Mouse (Mus musculus) layer of hippocampus, adult 2 months (tissue): Measurements from ENCODE around the gene Slc27a4. TPM values are rescaled to one million over a fixed set of nuclear protein-coding genes. Genes with fewer than 3 reads are reported as not detected.
A peak's percentile ranks its signal among the peaks of the same experiment; 100 is the strongest.

Experiments used
- DNase-seq, 2 experiments: peaks; one replicate each; pipeline ENCODE4 v3.0.0; 2022; ENCODE audit warnings: low spot score in 2 of 2
- H3K27ac ChIP-seq: fragments of 200-600 bp; 2 replicates; pipeline ENCODE4 v1.8.1; 2022
- H3K4me3 ChIP-seq: fragments of 200-600 bp; 2 replicates; pipeline ENCODE4 v1.8.1; 2022; ENCODE audit warnings: mild to moderate bottlenecking
- CTCF ChIP-seq: fragments of 200-600 bp; conservative IDR thresholded peaks from 2 replicates; pipeline ENCODE4 v1.8.1; 2022; ENCODE audit warnings: antibody characterized with exemption, mild to moderate bottlenecking, moderate library complexity
- total RNA-seq, 2 experiments: library from RNA; stranded (reverse); gene quantifications; 2 replicates each; pipeline ENCODE4 v1.2.3; 2021

The Slc27a4 gene
- total RNA-seq, 2 experiments from 2014 or later = 65.4 to 67.3 TPM

DNA sequence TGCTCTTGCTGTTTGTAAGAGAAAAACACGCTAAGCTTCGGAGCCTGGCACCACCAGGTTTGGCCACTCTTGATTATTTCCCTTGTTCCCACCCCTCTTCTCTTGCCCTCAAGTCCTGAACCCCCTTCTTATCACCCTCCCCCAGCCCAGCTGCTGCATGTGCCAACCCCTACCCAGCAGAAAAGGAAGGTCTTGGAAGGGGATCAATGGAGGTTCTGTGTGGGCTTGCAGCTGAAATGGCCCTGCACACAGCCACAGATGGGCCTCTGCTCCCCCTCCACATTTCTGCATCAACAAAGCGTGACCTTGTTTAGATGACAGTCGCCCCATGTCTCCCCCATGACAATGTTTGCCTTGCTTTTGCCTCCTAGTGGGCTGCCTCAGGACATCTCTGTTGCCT lies 28.7 kb downstream of the Slc27a4 start:
- DNase-seq = peak in 1 of 2 experiments; percentile 69
- Histone ChIP-seq H3K27ac (peak overlapping the region; percentile 85), H3K4me3 (no peak overlapping the region)
- TF ChIP-seq CTCF = peak; percentile 28

DNA sequence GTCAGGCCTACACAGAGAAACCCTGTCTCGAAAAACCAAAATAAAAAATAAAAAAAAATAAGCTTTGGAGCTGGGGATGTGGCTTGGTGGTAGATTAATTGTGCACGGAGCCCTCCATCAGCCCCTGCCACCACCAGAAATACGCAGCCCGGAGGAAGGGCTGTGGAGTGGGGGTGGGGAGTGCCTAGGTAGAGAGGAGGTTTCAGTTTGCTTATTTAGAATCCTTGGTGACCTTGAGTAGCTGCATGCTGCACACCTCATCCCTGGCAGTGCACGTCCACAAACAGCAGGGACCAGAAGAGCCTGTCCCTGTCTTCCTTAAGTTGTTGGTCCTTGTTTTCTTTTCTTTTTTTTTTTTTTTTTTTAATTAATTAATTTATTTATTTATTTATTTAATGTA lies 31.4 kb downstream of the Slc27a4 start:
- DNase-seq = no peak
- no peak for TF ChIP-seq CTCF
- peak overlapping the region; percentile 85; the same call in 1 of the 2 replicates for H3K27ac ChIP-seq
- no peak overlapping the region for H3K4me3 ChIP-seq

DNA sequence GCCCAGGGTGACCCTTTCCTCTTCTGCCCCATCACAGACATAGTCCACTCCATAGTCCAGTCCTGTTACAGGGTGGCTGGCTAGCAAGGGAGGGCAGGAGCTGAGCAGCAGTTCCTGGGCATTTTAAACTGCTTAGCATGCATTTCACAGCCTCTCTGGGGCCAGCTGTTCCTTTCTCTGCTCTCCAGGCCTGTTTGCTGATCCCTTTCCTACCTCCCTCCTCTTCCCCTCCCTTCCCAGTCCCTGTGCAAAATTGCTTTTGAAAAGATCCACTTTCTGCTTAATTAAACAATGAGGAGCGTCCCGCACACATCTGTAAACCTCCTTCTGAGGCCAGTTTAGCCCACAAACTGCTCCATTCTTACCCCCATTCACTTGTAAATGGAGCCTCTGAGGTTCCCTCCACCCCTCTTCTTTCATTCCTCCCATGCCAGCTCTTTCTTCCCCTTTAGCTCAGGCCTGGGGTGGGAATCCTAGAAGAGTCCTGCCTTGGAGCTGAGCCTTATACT lies 33.0 kb downstream of the Slc27a4 start:
- no peak for TF ChIP-seq CTCF
- Histone ChIP-seq H3K27ac (peak overlapping the region; percentile 81), H3K4me3 (no peak overlapping the region)
- no peak for DNase-seq

DNA sequence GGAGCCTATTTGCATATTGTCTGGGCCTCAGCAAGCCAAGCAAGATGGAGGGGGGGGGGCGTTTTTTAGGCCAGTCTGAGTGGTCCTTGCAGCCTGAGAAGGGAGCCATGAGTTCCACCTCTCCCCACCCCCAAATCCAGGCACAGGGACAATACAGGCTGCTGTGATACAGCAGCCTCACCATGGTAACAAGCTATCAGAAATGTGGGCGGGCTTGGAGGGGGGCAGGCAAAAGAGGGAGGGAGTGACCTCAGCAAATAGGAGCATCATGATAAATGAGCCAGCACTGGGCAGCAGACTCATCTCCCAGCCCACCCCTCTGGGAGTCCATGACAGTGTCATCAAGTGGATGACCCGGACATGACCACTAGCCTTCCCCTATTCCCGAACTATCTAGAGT lies 37.0 kb downstream of the Slc27a4 start:
- H3K4me3 ChIP-seq = no peak overlapping the region
- no peak for TF ChIP-seq CTCF
- no peak for DNase-seq
- H3K27ac ChIP-seq = peak overlapping the region; percentile 73

DNA sequence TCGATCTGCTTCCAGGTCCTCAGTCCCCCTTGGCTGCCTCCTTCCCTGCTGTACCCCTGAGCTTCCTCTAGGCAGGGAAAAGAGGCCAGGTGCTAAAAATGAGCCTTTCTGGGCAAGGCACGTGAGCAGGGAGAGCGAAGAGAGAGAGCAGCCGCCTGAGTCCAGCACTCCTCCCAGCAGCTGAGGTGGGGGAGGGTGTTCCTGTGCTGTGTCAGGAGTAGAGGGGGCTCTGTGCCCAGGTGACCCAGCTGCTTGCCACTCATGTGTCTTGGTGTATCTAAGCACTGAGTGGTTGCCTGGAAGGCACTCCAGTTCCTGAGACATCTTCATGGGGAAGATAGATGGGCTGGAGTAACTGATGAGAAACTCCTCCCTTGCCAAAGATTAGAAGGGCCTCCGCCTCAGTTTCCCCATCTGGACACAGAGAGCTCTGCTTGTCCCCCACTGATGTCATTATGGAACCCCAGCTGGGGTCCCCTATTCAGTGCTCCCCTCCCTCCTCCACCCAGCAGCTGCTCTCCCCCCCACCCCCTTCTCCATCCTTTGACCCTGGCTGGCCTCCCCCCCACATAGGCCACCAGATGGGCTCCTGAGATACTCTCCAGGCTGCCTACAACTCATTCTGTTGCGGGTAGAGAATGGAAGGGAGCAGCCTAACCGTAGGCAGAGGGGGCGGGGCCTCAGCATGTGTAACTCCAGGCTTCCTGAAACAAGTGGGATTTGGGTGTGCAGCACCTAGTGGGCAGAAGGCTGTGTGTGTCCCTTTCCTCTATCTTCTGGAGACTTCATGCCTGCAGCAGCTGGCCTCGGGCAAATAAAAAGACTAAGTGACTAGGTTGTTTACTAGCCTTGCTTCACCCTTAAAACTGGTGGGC lies 41.0 kb downstream of the Slc27a4 start:
- Histone ChIP-seq H3K27ac (peak overlapping the region; percentile 89), H3K4me3 (no peak overlapping the region)
- TF ChIP-seq CTCF = peak; percentile 43
- DNase-seq = peak; percentile 46 to 53

DNA sequence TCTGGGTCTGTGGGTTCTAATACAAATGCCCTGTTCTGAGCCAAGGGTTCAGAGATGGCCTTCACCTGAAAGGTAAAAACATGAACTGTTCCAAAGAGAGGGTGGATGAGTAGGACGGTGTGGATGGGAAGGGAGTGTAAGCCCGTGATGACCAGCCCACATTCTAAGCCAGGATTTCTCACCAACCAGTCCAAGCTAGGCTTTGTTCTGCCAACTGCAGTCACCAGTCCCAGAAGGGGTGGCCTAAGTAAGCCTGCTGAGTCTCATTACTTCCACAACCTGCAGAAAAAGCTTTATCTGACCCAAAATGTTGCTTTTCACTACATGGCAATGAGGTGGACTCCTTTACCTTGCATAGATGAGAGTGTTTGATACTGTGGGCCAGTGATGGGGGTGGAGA lies 41.7 kb downstream of the Slc27a4 start:
- DNase-seq = no peak
- H3K4me3 ChIP-seq = peak overlapping the region; percentile 48; the same call in 1 of the 2 replicates
- no peak for TF ChIP-seq CTCF
- peak overlapping the region; percentile 89 for H3K27ac ChIP-seq

DNA sequence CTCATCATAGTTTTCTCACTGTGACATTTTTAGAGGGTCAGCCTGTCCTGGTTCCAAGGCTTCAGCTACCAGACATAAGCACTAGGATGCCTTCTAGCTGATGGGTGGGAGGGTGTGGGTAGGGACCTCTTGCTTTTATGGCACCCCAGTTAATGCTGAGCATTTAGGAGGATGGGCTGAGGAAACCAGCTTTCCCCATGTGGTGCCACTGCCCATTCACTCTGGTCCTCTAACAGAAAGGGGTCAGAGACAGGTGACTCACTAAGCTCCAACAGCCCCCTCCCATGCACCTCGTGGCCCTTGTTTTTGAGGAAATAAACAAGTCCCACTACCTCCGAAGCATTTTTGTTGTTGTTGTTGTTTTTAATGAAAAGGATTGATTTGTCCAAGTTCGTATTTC lies 42.2 kb downstream of the Slc27a4 start:
- H3K4me3 ChIP-seq = peak overlapping the region; percentile 48; the same call in 1 of the 2 replicates
- no peak for DNase-seq
- TF ChIP-seq CTCF = no peak
- peak overlapping the region; percentile 89 for H3K27ac ChIP-seq

DNA sequence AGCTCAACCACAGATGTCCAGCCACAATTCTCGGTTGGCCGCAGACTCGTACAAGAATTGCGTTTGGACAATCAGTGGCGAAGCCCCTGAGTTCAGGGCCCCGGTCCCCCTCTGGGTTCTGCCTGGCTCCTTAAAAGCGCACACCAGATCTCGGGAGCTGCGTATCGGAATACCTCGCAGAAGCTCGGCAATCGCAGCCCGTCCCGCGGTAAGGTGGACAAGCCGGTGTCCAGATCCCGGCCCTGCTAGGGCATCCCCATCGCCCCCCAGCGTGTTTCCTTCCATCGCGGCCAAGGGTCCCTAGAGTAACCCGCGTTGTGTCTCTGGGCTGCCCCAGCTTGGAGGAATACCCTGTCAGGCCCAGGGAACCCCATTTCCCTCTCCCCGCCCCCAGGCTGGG lies 43.2 kb downstream of the Slc27a4 start:
- DNase-seq = no peak
- TF ChIP-seq CTCF = no peak
- H3K27ac ChIP-seq = peak overlapping the region; percentile 89

DNA sequence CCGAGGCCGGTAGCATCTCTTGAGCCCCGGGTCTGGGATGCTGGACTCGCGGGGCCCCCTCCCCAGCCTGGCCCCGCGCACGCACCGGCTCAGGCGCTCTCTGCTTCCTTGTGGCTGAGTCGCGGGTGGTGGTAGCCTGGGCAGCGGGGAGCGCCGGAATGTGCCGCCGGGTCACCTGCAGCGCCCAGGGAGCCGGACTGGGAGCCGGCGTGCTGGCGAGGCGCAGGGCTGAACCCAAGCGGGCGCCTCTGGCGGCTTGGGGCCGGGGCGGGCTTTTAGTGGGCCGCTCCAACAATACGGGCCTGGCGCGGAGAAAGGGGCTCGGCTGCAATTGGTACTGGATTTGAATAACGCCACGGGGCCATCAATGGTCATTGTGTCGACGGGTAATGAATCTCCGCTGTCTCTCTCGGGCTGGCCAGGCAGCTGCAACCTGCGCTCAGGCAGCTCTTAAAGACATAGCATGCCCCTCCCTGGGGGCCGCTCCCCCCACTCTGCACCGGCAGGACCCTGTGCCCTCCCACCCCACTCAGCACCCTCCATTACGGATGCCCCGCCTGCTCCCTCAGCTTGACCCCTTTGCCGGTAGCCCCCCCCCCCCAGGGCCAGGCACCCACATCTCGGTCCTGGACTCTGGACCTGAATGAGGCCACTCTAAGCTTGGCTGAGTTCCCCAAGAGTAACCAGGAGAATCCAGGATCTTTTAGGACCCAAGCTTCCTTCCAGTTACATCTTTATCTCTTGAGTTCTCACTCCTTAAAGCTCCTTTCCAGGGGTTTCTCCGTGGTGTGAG lies 43.8 kb downstream of the Slc27a4 start:
- 0 out of 2 replicates have a peak, but pooled peaks have one; percentile 3 for TF ChIP-seq CTCF
- DNase-seq = peak in 1 of 2 experiments; percentile 29
- peak overlapping the region; percentile 89 for H3K27ac ChIP-seq
- H3K4me3 ChIP-seq = peak overlapping the region; percentile 48

More for the DNA sequence above, 43.2 kb downstream of the Slc27a4 start:
- peak overlapping the region; percentile 48 for H3K4me3 ChIP-seq

DNA sequence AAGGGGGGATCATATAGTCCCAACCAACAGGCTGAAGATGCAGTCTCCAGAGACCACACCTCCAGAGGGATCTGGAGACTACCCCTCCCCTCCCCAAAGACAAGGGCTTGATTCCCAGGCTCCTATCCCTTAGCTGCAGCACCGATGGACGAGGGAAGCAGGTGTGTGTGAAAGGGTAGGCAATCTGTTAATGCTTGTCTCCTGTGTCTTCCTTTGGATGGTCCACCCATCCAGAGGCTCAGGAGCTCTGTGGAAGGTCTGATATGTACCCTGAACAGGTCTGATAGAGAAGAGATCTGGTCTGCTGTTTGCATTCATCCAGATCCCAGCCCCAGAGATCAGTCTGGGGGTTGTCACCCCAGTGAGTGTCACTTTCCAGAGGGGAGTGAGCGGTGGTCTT lies 44.5 kb downstream of the Slc27a4 start:
- TF ChIP-seq CTCF = no peak
- Histone ChIP-seq H3K4me3 (no peak overlapping the region; the same call in 1 of the 2 replicates), H3K27ac (peak overlapping the region; percentile 89)
- DNase-seq = no peak

DNA sequence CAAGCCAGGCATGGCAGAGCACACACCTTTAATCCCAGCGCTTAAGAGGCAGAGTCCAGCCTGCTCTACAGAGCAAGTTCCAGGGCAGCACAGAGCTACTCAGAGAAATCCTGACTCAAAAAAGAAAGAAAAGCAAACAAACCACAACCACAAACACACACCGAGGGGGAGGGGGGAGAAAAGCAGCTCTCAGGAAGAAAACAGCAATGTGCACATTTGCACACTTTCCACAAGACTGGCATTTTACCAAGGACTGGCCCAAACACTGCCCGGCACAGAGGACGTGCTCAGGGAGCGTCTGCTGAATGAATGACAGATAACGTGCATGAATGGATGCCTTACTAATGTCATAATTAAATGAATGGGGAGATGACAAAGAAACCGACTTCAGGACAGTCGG lies 46.6 kb downstream of the Slc27a4 start:
- Histone ChIP-seq H3K4me3 (no peak overlapping the region), H3K27ac (peak overlapping the region; percentile 89; the same call in 1 of the 2 replicates)
- no peak for DNase-seq
- TF ChIP-seq CTCF = no peak

DNA sequence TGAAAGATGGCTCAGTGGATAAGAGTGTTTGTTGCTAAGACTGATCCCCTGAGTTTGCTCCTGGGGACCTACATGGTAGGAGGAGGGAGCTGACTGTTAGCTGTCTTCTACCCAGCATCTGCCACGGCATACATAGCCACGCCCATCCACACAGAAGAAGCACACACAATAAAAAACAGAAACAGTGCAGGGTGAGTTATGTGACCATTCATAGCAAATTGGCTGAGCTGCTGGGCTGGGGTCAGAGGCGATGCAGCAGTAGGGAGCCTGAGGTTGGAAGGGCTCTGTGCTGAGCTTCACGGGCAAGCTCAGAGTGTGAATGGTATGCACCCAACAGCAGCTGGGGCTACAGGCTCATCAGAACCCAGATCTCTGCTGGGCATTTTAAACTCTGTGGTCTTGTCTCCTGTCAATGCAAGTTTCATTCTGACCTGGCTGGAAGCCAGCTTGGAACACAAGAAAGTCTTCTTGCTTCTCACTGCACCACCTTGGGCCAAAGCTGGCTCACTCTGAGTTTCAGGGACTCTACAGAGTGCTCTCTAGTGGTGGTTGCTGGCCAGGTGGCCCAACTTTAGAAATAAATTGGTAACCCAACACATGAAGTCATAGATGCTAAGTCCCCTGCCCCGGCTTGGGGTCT lies 47.5 kb downstream of the Slc27a4 start:
- Histone ChIP-seq H3K27ac (peak overlapping the region; percentile 89; the same call in 1 of the 2 replicates), H3K4me3 (no peak overlapping the region)
- TF ChIP-seq CTCF = peak; percentile 34
- DNase-seq = no peak
